Mouse (Mus musculus) kidney, adult 2 months (tissue): Measurements from ENCODE around the gene Gpx3. TPM values are rescaled to one million over a fixed set of nuclear protein-coding genes. Genes with fewer than 3 reads are reported as not detected.

ENCODE experiments used
- DNase-seq: peaks from one replicate; pipeline ENCODE4 v3.0.0; 2021
- H3K27ac ChIP-seq: fragments of 200-500 bp; 2 replicates; pipeline ENCODE4 v1.5.1; 2012; ENCODE audit warnings: low read depth, low read length, control low read depth, inconsistent platforms; ENCODE audit not compliant: insufficient read depth
- H3K27me3 ChIP-seq: fragments of 200-500 bp; replicated peaks from 2 replicates; pipeline ENCODE4 v1.6.1; 2012; ENCODE audit warnings: mild to moderate bottlenecking, moderate library complexity, low read length, inconsistent platforms; ENCODE audit not compliant: control insufficient read depth, insufficient read depth
- H3K36me3 ChIP-seq: fragments of 200-500 bp; 2 replicates; pipeline ENCODE4 v1.6.1; 2012; ENCODE audit warnings: mild to moderate bottlenecking, moderate library complexity, low read length, inconsistent platforms; ENCODE audit not compliant: control insufficient read depth, insufficient read depth
- H3K4me1 ChIP-seq: fragments of 200-500 bp; 2 replicates; pipeline ENCODE4 v1.6.1; 2011; ENCODE audit warnings: low read length; ENCODE audit not compliant: control insufficient read depth, insufficient read depth
- H3K4me3 ChIP-seq: fragments of 200-500 bp; 2 replicates; pipeline ENCODE4 v1.5.1; 2011; ENCODE audit warnings: mild to moderate bottlenecking, low read depth, low read length, control low read depth; ENCODE audit not compliant: insufficient read depth
- CTCF ChIP-seq: fragments of 200-500 bp; conservative IDR thresholded peaks from 2 replicates; pipeline ENCODE4 v1.5.1; 2011; ENCODE audit warnings: low read depth, mild to moderate bottlenecking, control low read depth, low read length, moderate library complexity, mixed read lengths; ENCODE audit not compliant: insufficient read depth, insufficient read length
- POLR2A ChIP-seq: fragments of 200-500 bp; IDR thresholded peaks from one replicate; pipeline ENCODE4 v1.6.1; 2011; ENCODE audit warnings: low read depth, low read length, control low read depth
- WGBS: fragments of 180-500 bp; shearing (Covaris S2); methylation state at CpG from one replicate; pipeline ENCODE4 v1.1.7; 2018; 5-methylcytosine and 5-hydroxymethylcytosine counted together
- polyA plus RNA-seq: library from polyadenylated mRNA; depleted of rRNA; stranded (reverse); fragments of >200 nt; gene quantifications from 2 replicates; pipeline ENCODE4 v1.2.3, GENCODE M21; 2012

The Gpx3 gene
- polyA plus RNA-seq, 1 experiment: 31,623 TPM

DNA sequence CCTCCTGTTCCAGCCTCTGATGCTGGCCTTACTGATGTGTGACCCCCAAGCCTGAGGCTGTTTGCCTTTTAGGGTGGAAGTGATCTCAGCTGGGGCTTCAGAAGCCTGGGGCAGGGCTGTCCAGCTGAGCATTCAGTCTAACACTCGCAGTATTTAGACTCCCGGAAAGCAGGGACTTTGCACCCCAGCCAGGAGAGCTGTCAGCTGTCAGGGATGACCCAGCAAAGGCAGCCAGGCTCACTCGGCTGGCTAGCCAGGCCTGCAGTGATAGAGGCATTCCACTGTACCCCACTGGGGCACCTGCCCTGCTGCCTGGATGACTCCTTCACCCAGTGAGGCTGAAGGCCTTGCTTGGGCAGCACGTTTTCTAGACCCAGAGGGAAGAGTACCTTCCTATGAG is 3.7 kb downstream of the Gpx3 start:
- DNase-seq: peak; percentile 84
- Histone ChIP-seq H3K4me3 (peak overlapping the region; percentile 42), H3K27me3 (no peaks in the 10 kb centered on the region), H3K27ac (peak overlapping the region; percentile 99), H3K36me3 (peaks cover 32% of the 10 kb centered on the region; the same call in 1 of the 2 replicates), H3K4me1 (no peaks in the 10 kb centered on the region; the same call in 1 of the 2 replicates)
- no peak for TF ChIP-seq CTCF
- peak; percentile 44 for TF ChIP-seq POLR2A
- WGBS: 42% methylated on average over 4 of the region's 4 CpGs

DNA sequence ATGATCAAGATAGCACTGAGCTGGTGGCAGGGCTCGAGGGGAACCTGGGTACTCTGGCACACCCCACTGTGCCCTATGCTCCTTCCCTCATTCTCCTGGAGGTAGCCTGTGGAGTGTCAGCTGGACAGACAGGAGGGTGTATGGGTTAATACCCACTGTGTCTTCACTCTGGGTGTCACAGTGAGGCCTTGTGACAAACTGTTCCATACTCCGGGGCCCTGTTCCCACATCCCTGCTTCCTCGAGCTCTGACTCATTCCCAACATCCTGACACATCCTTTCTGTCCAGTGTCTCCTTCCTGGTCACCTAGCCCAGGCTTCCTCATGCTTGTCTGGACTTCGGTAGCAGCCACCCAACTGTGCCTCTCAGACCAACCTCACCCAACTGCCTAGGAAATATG is 4.2 kb downstream of the Gpx3 start:
- peak overlapping the region; percentile 42 for H3K4me3 ChIP-seq
- DNase-seq: no peak
- peak overlapping the region; percentile 99 for H3K27ac ChIP-seq
- WGBS: 42% methylated on average over 4 of the region's 4 CpGs
- no peak for TF ChIP-seq CTCF
- peak; percentile 18 for TF ChIP-seq POLR2A
- H3K36me3 ChIP-seq: peaks cover 32% of the 10 kb centered on the region; the same call in 1 of the 2 replicates
- H3K4me1 ChIP-seq: no peaks in the 10 kb centered on the region; the same call in 1 of the 2 replicates
- no peaks in the 10 kb centered on the region for H3K27me3 ChIP-seq

DNA sequence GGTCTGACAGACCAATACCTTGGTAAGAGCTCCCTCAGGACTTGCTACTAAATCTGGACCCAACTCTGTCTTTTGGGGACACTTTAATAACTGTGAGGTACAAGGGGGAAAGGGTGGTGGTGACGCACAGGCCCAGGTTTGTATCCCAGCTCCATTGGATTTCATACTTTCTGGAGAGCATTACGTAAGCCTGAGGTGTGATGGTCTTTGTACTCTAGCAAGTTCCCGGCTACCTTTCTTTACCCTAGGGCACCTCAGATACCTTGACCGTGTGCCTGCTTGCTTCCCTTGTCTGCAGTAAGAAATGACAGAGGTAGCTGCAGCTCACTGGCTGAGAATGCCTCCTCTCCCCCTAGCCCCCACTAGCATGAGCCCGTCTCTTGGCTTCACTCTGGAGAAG is 5.0 kb downstream of the Gpx3 start:
- H3K27ac ChIP-seq: peak overlapping the region; percentile 99
- peak; percentile 60 for DNase-seq
- H3K36me3 ChIP-seq: peaks cover 32% of the 10 kb centered on the region; the same call in 1 of the 2 replicates
- H3K4me1 ChIP-seq: no peaks in the 10 kb centered on the region; the same call in 1 of the 2 replicates
- H3K4me3 ChIP-seq: peak overlapping the region; percentile 42
- 71% methylated on average over 5 of the region's 5 CpGs for WGBS
- H3K27me3 ChIP-seq: no peaks in the 10 kb centered on the region
- TF ChIP-seq CTCF: no peak
- TF ChIP-seq POLR2A: no peak

DNA sequence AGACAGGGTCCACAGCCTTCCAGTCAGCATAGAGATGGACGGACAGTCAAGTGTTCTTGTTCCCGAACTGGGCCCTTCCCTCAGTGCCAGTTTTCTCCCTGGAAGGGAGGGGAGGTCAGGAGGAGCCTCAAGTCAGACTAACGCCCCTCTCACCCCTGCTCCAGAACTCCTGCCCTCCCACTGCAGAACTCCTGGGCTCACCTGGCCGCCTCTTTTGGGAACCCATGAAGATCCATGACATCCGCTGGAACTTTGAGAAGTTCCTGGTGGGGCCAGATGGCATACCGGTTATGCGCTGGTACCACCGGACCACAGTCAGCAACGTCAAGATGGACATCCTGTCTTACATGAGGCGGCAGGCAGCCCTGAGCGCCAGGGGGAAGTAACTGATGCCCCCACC is 7.0 kb downstream of the Gpx3 start:
- TF ChIP-seq CTCF (no peak), POLR2A (peak; percentile 20)
- peak overlapping the region; percentile 99 for H3K27ac ChIP-seq
- no peak overlapping the region for H3K4me3 ChIP-seq
- no peaks in the 10 kb centered on the region for H3K27me3 ChIP-seq
- DNase-seq: no peak
- peaks cover 5% of the 10 kb centered on the region; the same call in 1 of the 2 replicates for H3K4me1 ChIP-seq
- WGBS: 78% methylated on average over 11 of the region's 11 CpGs
- H3K36me3 ChIP-seq: peaks cover 31% of the 10 kb centered on the region; the same call in 1 of the 2 replicates

DNA sequence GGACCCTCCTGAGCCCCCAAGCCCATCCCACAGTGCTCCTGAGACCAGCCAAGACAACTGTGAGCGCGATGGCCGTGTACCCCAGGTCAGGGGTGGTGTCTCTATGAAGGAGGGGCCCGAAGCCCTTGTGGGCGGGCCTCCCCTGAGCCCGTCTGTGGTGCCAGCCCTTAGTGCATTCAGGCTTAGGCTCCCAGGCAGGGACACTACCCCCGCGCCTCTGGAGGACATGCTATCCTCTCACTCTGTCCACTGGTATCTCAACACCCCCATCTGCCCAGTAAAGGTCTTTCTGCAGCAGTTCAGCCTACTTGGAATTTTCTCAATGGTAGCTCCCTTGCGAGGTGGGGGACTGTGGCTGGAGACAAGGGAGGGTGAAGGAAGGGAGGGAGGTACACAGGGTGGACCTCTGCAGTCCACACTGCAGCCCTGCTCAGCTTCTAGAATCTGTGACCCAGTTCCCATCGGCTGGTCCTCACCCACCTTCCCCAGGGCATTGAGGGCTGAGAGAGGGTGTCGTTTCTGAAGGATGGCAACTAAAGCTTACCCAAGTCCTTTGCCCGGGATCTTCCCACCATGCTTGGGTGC is 7.9 kb downstream of the Gpx3 start:
- TF ChIP-seq POLR2A: peak; percentile 87
- TF ChIP-seq CTCF: no peak
- no peak for DNase-seq
- H3K4me1 ChIP-seq: peaks cover 5% of the 10 kb centered on the region; the same call in 1 of the 2 replicates
- WGBS: 69% methylated on average over 12 of the region's 12 CpGs
- no peaks in the 10 kb centered on the region for H3K27me3 ChIP-seq
- H3K36me3 ChIP-seq: peaks cover 29% of the 10 kb centered on the region; the same call in 1 of the 2 replicates
- no peak overlapping the region for H3K4me3 ChIP-seq
- H3K27ac ChIP-seq: peak overlapping the region; percentile 99

DNA sequence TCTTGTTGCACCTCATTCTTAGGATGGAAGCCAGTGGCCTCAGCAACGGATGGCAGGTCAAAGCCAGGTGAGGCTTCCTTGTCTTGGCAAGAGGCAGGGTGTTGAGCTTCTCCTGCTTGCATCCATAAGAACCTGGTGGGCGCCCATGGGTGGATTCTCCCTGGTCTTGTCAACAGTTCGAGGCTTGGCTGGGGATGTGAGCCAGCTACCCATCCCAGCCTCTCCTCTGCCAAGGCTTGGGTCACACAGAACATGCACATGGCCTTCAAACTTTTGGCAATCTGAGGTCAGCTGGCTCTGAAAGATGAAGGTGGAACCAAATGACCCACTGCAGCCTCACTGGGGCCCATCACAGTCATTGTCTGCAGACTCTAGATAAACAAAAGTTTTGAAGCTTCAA is 8.9 kb downstream of the Gpx3 start:
- peak; percentile 68 for DNase-seq
- 63% methylated on average over 3 of the region's 3 CpGs for WGBS
- Histone ChIP-seq H3K4me1 (peaks cover 5% of the 10 kb centered on the region; the same call in 1 of the 2 replicates), H3K4me3 (no peak overlapping the region), H3K27ac (peak overlapping the region; percentile 99), H3K36me3 (peaks cover 28% of the 10 kb centered on the region; the same call in 1 of the 2 replicates), H3K27me3 (no peaks in the 10 kb centered on the region)
- peak; percentile 55 for TF ChIP-seq POLR2A
- no peak for TF ChIP-seq CTCF

DNA sequence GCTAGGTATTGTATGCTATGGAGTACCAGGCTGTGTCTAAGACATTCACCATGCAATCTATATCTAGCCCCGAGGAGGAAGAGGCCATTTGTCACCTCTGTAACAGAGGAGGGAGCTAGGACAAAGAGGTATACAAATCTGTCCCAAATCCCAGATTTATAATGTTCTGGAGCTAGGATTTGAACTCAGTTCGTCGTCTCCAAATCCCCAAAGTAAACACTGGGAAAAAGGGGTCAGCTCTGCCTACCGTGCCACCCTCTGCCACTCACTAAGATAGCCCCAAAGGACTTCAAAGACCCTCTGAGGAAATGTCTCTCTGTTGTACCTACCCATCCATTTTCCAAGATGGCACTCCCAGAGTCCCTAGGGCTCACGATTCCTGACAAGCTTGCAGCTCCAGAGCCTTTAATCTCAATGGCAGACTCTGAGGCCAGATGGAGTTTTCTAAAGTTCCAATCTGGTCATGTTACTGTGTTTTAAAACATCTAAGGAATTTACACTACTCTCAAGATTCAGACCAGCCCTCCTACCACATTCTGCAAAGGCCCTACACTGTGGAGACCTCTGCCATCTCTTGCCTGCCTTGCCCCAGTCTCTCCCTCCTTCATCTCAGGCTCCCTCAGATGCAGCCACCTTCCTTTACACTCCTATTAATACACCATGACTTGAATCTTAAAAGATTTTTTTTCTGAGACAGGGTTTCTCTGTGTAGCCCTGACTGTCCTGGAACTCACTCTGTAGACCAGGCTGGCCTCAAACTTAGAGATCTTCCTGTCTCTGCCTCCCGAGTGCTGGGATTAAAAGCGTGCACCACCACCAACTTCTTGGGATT is 9.6 kb downstream of the Gpx3 start:
- Histone ChIP-seq H3K36me3 (peaks cover 28% of the 10 kb centered on the region; the same call in 1 of the 2 replicates), H3K27me3 (no peaks in the 10 kb centered on the region), H3K27ac (peak overlapping the region; percentile 99; the same call in 1 of the 2 replicates), H3K4me3 (no peak overlapping the region), H3K4me1 (peaks cover 5% of the 10 kb centered on the region; the same call in 1 of the 2 replicates)
- WGBS: 72% methylated on average over 7 of the region's 7 CpGs
- TF ChIP-seq POLR2A (no peak), CTCF (no peak)
- peak; percentile 67 for DNase-seq
